Mouse (Mus musculus) forebrain, embryonic 16.5 days (tissue): ENCODE data around the gene Cd82. TPM values are rescaled to one million over a fixed set of nuclear protein-coding genes. Genes with fewer than 3 reads are reported as not detected.

Source experiments
- ATAC-seq: fragments of 200-750 bp; cut with Nextera tagmentation; 2 replicates; pipeline ENCODE4 v1.8.0; 2017; ENCODE audit warnings: mild to moderate bottlenecking, moderate library complexity
- H3K27ac ChIP-seq: fragments of 300-500 bp; sonication (generic); 2 replicates; pipeline ENCODE4 v1.5.1; 2014; ENCODE audit warnings: low read length, control low read depth
- H3K27me3 ChIP-seq: fragments of 300-500 bp; sonication (generic); replicated peaks from 2 replicates; pipeline ENCODE4 v1.6.1; 2014; ENCODE audit warnings: low read length; ENCODE audit not compliant: control insufficient read depth, insufficient read depth
- H3K36me3 ChIP-seq: fragments of 300-500 bp; sonication (generic); 2 replicates; pipeline ENCODE4 v1.6.1; 2014; ENCODE audit not compliant: control insufficient read depth, insufficient read depth
- H3K4me1 ChIP-seq: fragments of 300-500 bp; sonication (generic); replicated peaks from 2 replicates; pipeline ENCODE4 v1.6.1; 2014; ENCODE audit warnings: low read length; ENCODE audit not compliant: control insufficient read depth, insufficient read depth
- H3K4me2 ChIP-seq: fragments of 300-500 bp; sonication (generic); 2 replicates; pipeline ENCODE4 v1.6.1; 2014; ENCODE audit warnings: mild to moderate bottlenecking, low read length, control low read depth
- H3K4me3 ChIP-seq: fragments of 300-500 bp; sonication (generic); replicated peaks from 2 replicates; pipeline ENCODE4 v1.5.1; 2014; ENCODE audit warnings: mild to moderate bottlenecking, low read length, control low read depth
- H3K9ac ChIP-seq: fragments of 300-500 bp; sonication (generic); replicated peaks from 2 replicates; pipeline ENCODE4 v1.6.1; 2014; ENCODE audit warnings: low read depth, low read length, control low read depth
- H3K9me3 ChIP-seq: fragments of 300-500 bp; sonication (generic); 2 replicates; pipeline ENCODE4 v1.6.1; 2016; ENCODE audit warnings: low read length; ENCODE audit not compliant: control insufficient read depth
- WGBS: fragments of 180-500 bp; shearing (Covaris S2); extraction: QIAGEN DNeasy Blood & Tissue Kit; methylation state at CpG from one replicate; pipeline ENCODE4 v1.1.7; 2014; 5-methylcytosine and 5-hydroxymethylcytosine counted together
- polyA plus RNA-seq: library from polyadenylated mRNA; unstranded; fragments of >200 nt; fragmentation: Nextera tagmentation; extraction: Ambion mirVana; gene quantifications from 2 replicates; pipeline ENCODE4 v1.2.1, GENCODE M21; 2015

Cd82 gene
- polyA plus RNA-seq, 1 experiment from 2014 or later = 18.3 TPM

- Histone ChIP-seq H3K9ac (no peak overlapping the region), H3K4me3 (no peak overlapping the region), H3K4me2 (no peak overlapping the region), H3K36me3 (no peaks in the 10 kb centered on the region), H3K27me3 (no peaks in the 10 kb centered on the region), H3K4me1 (no peaks in the 10 kb centered on the region), H3K9me3 (no peaks in the 10 kb centered on the region), H3K27ac (no peak overlapping the region)
- no peak for ATAC-seq
- 78% methylated on average over 3 of the region's 3 CpGs for WGBS
These were observed 30.6 kb upstream of the Cd82 start for GRCm38 (mm10) chr2:93493541-93493940.

DNA sequence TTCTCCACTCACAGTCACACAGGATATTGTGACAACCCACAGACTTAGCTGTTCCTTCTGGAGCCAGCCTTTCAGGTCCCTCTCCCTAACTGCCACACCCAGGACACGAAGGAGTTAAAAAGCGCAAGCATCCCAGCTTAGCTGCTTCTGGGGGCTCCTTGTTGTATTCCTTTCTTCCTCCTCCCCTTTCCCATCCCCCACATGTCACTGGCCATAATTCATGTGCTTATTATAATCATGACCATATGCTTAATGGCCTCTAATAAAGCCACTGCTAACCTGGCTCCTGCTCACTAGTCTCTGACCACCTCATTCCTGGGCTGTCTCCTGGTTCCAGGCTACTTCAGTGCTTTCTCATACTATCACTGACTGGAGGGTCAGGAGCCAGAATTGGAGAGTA, 27.6 kb upstream of the Cd82 start:
- H3K27me3 ChIP-seq = no peaks in the 10 kb centered on the region
- no peaks in the 10 kb centered on the region for H3K9me3 ChIP-seq
- no peaks in the 10 kb centered on the region for H3K36me3 ChIP-seq
- H3K27ac ChIP-seq = no peak overlapping the region
- no peaks in the 10 kb centered on the region for H3K4me1 ChIP-seq
- no peak overlapping the region for H3K4me3 ChIP-seq
- no peak overlapping the region for H3K4me2 ChIP-seq
- WGBS = 89% methylated on average over 2 of the region's 2 CpGs
- H3K9ac ChIP-seq = no peak overlapping the region
- no peak for ATAC-seq

DNA sequence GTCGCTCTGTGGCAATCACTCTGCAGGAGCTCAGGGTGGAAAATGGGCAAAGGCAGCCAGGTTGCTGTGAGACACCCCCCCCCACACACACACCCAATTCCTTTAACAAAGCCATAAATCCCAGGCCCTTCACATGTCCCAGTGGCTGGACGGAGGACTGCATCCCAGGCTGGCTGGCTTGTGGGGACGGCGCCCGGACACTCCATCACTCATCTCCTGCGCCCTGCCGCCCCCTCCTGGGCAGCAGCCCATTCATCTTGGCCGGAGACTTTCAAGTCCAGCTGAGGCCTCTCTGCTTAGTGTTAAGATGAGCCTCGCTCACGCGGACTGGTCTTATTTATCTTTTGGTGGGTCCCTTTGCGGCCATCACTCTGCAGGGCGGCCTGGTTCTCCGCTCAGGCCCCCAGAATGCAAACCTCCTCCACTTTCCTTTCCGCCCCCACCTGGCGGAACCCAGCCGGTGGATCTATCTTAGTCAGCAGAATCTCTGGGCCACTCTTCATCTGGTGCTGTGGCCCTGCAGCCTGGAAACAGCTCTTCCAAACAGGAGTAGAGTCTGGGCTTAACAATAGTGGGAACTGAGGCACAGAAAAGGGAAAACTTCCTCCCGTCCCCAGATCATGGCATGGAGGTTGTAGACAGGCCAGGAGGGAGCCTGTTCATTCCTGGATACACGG, 26.1 kb upstream of the Cd82 start:
- Histone ChIP-seq H3K27me3 (no peaks in the 10 kb centered on the region), H3K9me3 (no peaks in the 10 kb centered on the region), H3K27ac (no peak overlapping the region), H3K4me1 (0 out of 2 replicates have a peak, but pooled peaks cover 2% of the 10 kb centered on the region), H3K9ac (no peak overlapping the region), H3K4me2 (no peak overlapping the region), H3K4me3 (no peak overlapping the region), H3K36me3 (no peaks in the 10 kb centered on the region)
- 40% methylated on average over 19 of the region's 19 CpGs for WGBS
- ATAC-seq = no peak

GRCm38 (mm10) chr2:93485459-93485858, 22.5 kb upstream of the Cd82 start:
- ATAC-seq = no peak
- H3K4me3 ChIP-seq = no peak overlapping the region
- H3K27ac ChIP-seq = no peak overlapping the region
- no peak overlapping the region for H3K9ac ChIP-seq
- no peaks in the 10 kb centered on the region for H3K27me3 ChIP-seq
- WGBS = 47% methylated on average over 9 of the region's 9 CpGs
- H3K4me2 ChIP-seq = no peak overlapping the region
- no peaks in the 10 kb centered on the region for H3K9me3 ChIP-seq
- H3K4me1 ChIP-seq = peaks cover 2% of the 10 kb centered on the region; the same call in 1 of the 2 replicates
- no peaks in the 10 kb centered on the region for H3K36me3 ChIP-seq

- Histone ChIP-seq H3K4me2 (no peak overlapping the region), H3K27ac (no peak overlapping the region), H3K36me3 (no peaks in the 10 kb centered on the region), H3K9ac (no peak overlapping the region), H3K4me3 (no peak overlapping the region), H3K4me1 (peaks cover 2% of the 10 kb centered on the region; the same call in 1 of the 2 replicates), H3K27me3 (no peaks in the 10 kb centered on the region), H3K9me3 (no peaks in the 10 kb centered on the region)
- WGBS = 52% methylated on average over 6 of the region's 6 CpGs
- 0 out of 2 replicates have a peak, but pooled peaks have one; percentile 5 for ATAC-seq
These were observed 19.2 kb upstream of the Cd82 start for GRCm38 (mm10) chr2:93482036-93482644.

DNA sequence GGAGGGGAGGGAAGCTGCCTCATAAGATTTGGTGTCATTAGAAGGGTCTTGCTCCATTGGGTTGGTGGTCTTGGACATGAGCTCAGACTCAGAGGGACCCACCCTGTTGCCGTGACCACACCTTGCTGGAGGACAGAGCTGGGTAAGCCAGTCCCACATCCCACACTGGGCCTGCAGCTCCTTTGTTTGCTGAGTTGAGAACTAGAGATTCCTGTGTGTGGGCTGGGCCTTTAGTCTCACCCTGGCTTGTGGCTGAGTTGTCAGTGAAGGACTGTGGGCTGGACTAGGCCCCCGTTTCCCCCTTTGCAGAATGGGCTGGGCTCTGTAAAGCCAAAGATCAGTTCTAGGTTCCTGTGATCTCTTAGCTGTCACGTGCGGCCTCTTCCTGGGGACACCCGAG, 15.8 kb upstream of the Cd82 start:
- no peak for ATAC-seq
- Histone ChIP-seq H3K9ac (no peak overlapping the region), H3K4me2 (no peak overlapping the region), H3K27me3 (no peaks in the 10 kb centered on the region), H3K4me1 (no peaks in the 10 kb centered on the region; the same call in 1 of the 2 replicates), H3K4me3 (no peak overlapping the region), H3K9me3 (no peaks in the 10 kb centered on the region), H3K36me3 (no peaks in the 10 kb centered on the region), H3K27ac (no peak overlapping the region)
- 81% methylated on average over 5 of the region's 5 CpGs for WGBS

GRCm38 (mm10) chr2:93477519-93477918, 14.6 kb upstream of the Cd82 start:
- 41% methylated on average over 7 of the region's 7 CpGs for WGBS
- Histone ChIP-seq H3K27ac (no peak overlapping the region), H3K36me3 (no peaks in the 10 kb centered on the region), H3K4me1 (no peaks in the 10 kb centered on the region; the same call in 1 of the 2 replicates), H3K27me3 (no peaks in the 10 kb centered on the region), H3K9me3 (no peaks in the 10 kb centered on the region), H3K4me3 (no peak overlapping the region), H3K9ac (no peak overlapping the region), H3K4me2 (no peak overlapping the region)
- ATAC-seq = no peak; the same call in 1 of the 2 replicates

DNA sequence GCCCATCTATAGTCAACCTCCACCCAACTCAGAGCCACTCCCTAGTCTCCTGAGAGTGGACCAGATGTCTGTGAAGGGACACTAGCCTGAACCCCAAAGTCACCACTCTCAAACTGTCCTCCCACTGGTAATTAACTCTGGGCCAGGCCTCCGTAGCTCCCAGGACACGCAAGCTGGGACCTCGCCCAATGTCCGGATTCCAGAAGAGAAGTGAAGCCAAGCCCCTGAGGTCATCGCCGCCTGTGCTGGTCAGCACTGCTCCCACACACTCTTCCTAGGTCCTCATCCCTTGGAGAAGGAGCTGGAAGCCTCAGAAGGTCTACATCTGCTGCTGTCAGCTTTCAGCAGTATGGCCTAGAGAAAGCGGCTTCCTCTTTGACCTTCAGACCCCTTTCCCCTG, 13.5 kb upstream of the Cd82 start:
- H3K27ac ChIP-seq = no peak overlapping the region
- H3K9ac ChIP-seq = no peak overlapping the region
- H3K9me3 ChIP-seq = no peaks in the 10 kb centered on the region
- H3K4me1 ChIP-seq = no peaks in the 10 kb centered on the region
- no peak overlapping the region for H3K4me3 ChIP-seq
- no peaks in the 10 kb centered on the region for H3K36me3 ChIP-seq
- no peak overlapping the region for H3K4me2 ChIP-seq
- no peak for ATAC-seq
- no peaks in the 10 kb centered on the region for H3K27me3 ChIP-seq
- 90% methylated on average over 7 of the region's 7 CpGs for WGBS

GRCm38 (mm10) chr2:93475040-93475439, 12.1 kb upstream of the Cd82 start:
- Histone ChIP-seq H3K27me3 (no peaks in the 10 kb centered on the region), H3K4me1 (peaks cover 5% of the 10 kb centered on the region), H3K4me3 (no peak overlapping the region), H3K9me3 (no peaks in the 10 kb centered on the region), H3K36me3 (no peaks in the 10 kb centered on the region), H3K4me2 (no peak overlapping the region), H3K9ac (no peak overlapping the region), H3K27ac (no peak overlapping the region)
- under 1% methylated on average over 11 of the region's 11 CpGs for WGBS
- peak; percentile 57 for ATAC-seq
